Mouse (Mus musculus): Measurements from ENCODE around the gene Vamp8.
A peak's percentile ranks its signal among the peaks of the same experiment; 100 is the strongest.

Vamp8 gene

DNA sequence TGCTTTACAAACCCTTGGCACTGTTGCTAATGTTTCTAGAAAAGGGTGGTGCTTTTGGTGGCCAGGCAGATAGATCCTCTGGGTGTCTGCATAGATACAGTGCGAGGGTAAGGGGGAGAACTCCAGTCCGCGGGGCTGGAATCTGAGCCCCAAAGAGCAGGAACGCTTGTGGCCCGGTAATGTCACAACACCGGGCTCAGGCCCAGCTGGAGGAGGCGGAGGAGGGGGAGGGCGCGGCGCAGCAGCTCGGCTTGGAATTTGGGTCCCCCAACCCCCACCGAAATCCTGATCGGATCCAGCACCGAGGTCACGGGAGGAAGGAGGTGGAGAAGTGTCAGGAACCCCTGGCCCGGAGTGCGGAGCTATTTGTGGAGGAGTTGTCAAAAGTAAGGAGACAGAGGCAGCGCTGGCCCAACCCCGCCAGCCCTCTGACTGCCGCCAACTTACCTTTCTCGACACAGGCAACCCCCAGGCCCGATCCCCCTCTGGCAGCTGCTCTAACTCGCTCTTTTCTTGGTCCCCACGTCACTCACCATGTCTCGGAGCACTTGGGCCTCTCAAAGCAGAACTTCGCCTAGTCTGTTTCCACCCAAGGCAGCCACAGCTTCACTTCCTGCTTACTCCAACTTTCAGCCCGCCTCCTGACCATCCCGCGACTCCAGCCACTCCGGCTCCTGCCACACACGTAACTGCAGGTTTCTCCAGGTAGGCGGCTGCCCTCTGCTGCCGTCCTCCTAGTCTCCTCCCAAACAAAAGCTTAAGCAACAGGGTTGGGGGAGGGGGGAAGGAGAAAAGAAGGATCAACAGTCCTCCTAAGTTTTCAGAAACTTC lies at the start of gene Vamp8:
TSS of gene Vamp8 (minus strand) at position 763 of the 831 bp plus-strand sequence.
- peak; percentile 81 for DNase-seq (ENCODE audit: low spot score)

DNA sequence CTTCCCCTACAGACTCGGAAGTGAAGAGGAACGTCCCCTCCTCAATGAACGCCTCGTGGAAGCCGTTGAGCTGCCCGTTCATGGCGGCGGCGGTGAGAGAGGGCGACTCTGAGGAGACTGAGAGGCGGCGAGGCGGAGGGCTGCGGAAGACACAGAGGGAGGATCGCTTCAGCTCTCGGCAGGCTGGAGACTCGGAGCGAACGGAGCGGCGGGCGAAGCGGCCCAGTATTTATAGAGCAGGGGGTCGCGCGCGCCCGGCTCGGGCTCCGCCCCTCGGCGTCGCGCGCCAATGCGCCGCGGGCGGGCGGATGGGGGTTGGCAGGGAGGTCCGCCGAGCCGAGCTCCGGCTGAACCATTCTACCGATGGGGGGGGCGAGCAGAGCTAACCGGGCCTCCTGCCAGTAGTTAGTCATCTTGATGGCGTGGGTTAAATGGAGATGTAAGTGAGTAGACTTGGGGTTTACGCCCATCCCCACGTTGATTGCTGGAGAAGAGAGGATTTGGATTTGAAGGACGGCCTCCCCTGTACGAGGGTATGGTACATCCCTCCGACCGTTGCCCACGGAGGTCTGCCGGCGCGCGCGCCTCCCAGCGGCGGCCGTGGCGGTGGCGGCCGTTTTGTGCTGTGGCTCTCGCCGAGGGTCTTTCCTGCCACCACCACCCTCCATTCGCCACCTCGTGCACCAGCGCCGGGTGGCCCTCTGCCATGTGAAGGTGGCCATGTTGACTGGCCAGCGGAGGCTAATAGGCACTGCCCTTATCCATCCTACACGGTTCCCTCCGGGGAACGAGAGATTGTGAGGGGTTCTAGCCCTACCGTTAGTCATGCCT lies 49.1 kb upstream of the Vamp8 start, which contains the start of gene Mat2a:
TSS of gene Mat2a (minus strand) at position 204 of the 831 bp plus-strand sequence.
- DNase-seq (ENCODE audit: low spot score) = peak; percentile 93

DNA sequence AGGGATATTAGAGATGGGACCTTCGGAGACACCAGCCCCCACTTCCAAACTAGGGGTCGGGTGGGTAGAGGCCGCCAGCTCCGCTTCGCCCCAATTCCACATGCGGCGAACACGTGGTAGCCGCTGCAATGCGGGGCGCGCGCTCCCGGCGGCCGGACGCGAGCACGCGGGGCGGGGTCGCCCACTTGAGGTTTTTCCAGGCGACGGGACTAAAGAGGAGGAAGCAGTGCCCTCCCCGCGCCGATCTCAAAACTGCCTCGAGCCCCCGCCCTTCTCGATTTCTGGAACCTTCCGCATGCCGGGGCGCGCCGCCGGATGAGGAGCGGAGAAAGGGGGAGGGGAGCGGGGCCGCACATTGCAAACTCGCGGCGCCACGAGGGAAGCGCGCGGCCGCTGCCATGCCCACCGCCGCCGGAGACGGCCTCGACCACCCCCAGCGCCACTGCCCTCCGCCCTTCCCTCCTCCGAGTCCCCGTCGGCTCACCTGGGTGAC lies 48.4 kb upstream of the Vamp8 start:
- DNase-seq (ENCODE audit: low spot score) = peak; percentile 79

DNA sequence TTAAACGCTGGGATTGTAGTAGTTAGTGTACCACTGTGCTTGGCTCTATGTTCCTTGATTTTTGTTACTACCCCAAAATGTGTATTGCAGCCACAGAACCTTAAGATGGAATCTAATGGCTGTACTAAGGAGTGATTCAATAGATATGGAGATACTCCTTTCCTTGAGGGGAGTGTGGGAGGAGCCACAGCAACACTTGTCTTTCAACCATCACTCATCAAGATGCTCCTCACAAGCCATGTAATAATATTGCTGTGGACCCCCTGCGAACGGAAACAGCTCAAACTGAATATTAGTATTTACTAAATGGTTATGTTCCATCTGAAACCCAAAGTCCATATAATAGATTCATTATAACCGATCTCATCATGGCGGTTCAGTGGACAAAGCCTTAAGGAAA lies 47.7 kb upstream of the Vamp8 start:
- no peak for DNase-seq (ENCODE audit: low spot score)

DNA sequence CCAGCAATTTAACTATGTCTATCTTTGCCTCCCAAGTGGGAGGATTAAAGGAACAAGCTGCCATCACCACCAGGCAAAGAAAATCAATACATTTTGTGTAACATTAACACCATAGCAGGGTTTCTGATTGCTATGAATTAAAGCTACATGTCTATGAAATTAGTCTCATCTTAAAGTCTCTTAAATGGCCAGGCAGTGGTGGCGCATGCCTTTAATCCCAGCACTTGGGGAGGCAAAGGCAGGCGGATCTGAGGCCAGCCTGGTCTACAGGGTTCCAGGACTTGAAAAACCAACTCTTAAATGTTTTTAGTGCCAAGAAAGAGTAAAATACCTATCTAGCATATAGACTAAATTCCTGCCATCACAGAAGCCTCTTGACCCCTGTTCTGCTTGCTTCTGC lies 41.6 kb upstream of the Vamp8 start:
- no peak for DNase-seq (ENCODE audit: low spot score)

DNA sequence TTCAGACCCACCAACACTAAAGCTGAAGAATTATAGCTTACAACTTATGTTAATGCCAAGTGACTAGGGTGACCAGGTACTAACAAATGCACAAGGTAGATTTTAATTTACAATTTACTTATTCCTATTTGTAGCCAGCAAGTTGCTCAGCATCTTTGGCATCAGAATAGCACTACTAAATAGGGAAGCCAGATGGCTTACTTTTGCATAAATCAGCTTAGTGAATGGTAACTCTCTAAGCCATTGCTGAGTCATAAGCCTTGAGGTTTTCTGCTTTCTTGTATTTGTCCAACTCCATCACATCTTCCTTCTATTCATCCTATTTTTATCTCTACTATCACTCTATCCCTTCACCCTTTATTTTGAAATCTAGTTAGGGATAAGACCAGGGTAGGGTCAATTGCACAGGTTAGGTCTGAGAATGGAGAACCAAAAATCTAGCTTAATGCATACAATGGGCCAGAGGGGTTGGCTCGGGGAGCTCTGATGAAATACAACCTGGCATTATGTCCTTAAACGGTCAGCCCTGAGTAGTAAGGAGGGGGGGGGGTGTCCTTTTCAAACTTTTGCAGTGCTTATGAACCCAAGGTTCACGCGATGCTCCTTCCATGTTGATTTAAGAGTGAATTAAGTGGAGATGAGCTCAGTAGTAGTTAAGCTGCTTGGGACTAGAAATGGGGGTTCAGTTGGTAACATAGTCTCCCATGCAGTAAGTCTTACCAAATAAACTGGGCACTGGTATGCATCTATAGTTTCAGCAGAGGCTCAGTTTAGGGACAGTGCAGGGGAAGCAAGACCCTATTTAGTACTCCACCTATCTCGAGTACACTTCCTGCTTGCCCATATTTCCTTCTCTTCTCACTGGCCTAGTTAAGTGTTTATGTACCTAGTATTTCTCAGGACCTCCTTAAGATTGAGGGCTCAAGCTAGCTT lies 40.8 kb upstream of the Vamp8 start:
- DNase-seq (ENCODE audit: low spot score) = no peak

DNA sequence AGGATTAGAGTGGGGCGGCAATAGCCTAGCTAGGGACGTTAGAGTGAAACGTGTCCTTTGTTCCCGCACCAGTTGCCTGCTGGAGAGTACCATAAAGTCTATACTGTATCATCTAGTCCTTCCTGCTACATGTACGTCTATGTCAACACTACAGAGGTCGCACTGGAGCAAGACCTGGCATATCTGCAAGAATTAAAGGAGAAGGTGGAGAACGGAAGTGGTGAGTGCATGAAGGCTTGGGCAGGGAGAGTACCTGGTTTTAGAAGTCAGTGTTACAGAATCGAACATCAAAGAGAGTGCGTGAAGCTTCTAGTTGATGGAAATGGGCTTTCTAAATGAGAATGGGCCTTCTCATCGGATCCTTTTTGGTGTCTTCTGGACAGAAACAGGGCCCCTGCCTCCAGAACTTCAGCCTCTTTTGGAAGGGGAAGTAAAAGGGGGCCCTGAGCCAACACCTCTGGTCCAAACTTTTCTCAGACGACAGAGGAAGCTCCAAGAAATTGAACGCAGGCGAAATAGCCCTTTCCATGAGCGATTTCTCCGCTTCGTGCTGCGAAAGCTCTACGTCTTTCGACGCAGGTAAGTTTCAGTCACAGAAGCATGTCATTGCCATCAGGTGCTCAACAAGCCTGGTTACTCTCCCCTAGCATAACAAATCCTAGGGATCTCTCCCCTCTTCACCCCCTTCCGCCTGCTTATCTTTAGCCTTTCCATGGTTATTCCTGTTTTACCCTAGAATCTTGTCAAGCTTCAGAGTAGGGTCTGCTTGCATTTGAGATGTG lies 38.7 kb upstream of the Vamp8 start:
- no peak for DNase-seq (ENCODE audit: low spot score)

DNA sequence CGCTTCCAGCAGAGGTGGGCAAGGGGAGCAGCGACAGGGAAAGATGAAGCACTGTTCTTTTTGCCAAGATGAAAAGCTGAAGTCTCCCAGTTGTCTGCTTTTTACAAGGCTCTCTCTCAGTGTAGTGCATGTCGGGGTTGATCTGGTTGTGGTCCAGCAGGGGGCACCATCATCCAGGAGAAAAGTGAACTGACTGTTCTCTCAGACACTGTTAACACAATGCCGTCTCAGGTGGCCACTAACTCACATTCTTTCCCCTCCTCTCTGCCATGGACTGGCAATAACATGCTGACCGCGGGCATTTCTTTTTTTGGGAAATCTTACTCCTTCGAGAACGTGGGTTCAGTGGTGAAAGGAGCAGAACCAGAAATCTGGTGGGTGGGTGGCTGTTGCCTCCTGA lies 37.5 kb upstream of the Vamp8 start:
- peak; percentile 73 for DNase-seq (ENCODE audit: low spot score)

DNA sequence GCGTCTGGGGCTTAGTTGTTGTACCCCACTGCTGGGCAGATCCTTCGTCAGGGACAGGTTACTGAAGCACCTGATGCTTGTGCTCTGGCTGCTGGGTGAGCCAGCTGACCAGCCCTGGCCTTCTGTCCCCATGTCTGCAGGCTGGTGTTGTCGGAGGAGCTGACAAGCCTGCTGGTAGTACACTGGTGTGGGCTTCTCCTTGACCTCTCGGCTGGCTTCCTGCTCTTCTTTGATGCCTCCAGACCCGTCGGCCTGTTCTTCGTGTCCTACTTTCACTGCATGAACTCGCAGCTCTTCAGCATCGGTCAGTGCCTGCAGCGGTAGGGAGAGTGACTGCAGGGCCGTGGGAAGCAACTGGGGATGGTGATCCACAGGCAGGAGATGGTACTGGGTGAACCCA lies 35.1 kb upstream of the Vamp8 start:
- DNase-seq (ENCODE audit: low spot score) = no peak

DNA sequence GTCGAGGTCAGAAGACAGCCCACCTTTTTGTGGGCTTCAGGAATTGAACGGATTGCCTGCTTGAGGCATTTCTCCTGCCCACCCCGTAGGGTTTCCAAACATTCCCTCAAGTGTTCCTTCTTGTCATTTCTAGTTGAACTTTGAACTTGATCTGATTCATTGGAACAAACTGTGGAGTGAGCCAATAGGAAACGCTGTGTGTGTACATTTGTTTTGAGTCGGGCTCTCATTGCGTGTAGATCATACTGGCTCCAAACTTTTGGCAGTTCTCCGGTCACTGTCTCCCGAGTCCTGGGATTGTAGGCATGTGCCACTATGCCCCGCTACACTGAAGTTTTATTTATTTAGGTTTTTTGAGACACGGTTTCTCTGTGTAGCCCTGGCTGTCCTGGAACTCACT lies 30.4 kb upstream of the Vamp8 start:
- no peak for DNase-seq (ENCODE audit: low spot score)

DNA sequence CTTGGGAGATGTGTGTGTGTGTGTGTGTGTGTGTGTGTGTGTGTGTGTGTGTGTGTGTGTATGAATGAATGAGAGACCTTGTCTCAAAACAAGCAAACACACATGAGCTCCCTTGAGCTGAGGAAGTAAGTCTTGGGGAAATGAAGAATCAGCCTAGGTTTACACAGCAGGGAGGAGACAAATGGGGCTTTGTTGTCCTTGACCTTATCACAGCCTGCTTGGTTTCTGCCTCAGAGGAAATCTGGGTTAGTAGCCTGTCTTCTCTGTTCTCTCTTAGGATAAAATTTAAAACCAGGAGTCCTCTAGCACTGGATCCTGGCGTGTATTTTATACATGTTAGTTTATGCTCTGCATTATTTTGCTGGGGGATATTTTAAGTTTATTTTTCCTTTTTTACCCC lies 29.3 kb upstream of the Vamp8 start:
- no peak for DNase-seq (ENCODE audit: low spot score)

DNA sequence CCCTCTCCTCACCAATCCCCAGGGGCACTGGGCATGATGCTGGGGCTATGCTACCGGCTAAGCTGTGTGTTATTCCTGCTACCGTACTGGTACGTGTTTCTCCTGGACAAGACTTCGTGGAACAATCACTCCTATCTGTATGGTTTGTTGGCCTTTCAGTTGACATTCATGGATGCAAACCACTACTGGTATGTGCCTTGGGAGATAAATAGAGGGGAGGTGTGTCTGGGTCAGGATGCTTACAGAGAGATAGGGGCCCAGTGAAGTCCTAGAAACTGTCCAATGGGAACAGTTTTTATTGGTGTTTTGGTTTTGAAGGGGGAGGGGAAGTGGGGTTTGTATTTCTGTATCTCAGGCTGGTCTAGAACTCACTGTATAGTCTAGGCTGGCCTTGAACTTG lies 27.8 kb upstream of the Vamp8 start:
- no peak for DNase-seq (ENCODE audit: low spot score)

DNA sequence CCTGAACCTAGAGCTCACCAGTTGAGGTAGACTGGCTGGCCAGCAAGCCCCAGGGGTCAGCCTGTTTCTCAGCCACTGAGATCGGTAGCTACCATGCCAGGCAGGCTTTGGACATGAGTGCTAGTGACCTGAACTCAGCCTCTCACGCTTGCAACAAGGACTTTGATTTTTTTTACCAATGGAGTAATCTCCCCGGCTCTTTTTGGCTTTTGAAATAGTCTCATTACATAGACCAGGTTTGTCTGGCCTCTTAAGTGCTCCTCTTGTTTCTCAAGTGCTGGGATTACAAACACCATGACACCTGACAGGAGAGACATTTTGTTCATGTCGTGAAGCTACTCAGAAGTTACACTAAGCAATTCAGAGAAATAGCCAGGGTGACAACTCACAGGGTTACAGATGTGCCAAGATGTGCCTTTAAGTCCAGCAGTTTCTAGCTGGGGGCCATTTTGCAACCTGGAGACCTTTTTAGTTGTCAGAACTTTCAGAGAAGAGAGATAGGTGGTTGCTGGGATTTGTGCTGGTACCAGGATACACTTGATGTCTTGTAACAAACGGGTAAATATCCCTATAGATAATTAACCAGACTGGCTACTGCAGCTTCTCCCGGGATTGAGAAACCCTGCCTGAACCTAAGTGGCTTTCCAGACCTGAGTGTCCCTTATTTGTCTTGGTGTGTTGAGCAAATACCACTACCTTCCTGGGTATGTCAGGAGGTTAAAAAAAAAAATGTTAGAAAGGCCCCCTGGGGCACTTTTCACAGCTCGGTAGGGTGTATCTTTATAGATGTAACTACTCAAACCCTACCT lies 25.7 kb upstream of the Vamp8 start:
- no peak for DNase-seq (ENCODE audit: low spot score)

DNA sequence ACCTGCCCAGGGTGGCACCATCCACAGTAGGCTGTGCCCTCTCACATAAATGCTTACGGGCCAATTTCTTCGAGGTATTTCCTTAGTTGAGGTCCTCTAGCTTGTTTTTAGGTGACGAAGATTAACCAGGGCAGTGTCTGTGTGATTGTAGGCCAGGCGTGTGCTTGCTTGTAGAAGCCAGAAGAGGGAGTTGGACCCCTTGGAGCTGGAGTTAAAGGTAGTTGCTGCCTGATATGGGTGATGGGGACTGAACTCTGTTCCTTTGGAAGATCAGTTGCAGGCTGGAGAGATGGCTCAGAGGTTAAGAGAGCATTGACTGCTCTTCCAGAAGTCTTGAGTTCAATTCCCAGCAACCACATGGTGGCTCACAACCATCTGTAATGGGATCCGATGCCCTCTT lies 24.7 kb upstream of the Vamp8 start:
- DNase-seq (ENCODE audit: low spot score) = no peak

DNA sequence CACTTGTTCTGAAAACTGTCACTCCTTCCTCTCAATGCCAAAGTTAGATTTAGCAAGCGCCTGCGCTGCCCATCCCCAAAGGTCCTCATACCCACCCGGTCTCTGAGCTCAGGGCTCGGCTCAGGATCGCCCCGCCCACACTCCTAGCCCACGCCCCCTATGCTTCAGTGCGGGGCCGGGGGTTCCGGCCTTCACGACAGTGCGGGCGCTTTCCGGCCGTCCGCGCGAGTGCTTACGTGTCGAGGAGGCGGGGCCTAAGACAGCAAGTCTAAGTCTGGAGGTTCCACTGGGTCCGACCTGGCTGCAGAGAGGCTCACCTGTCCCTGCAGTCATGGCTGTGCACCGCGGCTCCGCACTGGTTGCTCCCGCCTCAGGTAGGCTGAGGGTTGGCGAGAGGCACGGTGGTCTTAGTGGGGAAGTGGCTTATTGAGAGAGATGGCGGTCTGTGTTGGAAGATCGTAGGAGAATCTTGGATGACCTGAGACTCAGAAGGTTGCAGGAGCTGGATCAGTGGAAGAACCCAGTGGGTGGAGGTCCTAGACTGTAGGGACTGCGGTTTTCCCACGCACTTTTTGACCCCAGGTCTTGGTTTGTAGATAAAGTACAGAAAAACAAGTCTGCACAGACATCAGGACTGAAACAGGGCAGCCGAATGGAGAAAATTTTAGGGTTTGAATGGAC lies 23.7 kb upstream of the Vamp8 start, which contains the start of gene Ggcx:
TSS of gene Ggcx (plus strand) at position 233 of the 681 bp plus-strand sequence.
- peak; percentile 88 for DNase-seq (ENCODE audit: low spot score)

DNA sequence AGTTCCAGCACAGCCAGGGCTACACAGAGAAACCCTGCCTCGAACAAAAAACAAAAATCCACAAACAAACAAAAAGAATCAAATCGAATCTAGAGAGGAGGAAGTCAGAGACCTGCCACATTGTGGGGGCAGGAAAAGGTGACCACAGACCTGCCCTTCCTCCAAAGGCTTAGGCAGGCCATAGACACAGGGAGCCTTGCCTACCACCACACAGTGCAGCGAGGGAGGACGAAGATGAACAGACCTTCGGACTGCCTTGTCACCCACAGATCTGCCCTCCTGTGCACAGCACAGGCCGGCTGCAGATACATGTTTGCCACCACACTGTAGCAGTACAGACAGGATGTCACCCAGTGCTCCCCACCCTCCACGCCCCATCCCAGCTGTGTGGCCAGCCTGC lies 20.0 kb upstream of the Vamp8 start:
- DNase-seq (ENCODE audit: low spot score) = no peak

DNA sequence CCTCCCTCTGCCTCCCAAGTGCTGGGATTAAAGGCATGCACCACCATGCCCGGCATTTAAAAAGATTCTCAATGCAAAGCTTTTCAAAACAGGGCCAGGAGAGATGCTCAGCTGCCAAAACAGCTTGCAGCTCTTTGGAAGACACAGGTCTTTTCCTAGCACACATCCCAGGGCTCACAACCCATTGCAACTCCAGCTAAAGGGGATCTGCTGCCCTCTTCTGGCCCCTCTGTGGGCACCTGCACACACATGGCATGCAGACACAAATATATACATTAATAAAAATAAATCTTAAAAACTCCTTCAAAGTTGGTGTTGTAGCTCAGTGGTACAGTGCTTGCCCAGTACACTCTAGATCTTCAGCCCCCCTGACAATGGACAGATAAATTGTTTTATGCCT lies 19.5 kb upstream of the Vamp8 start:
- DNase-seq (ENCODE audit: low spot score) = no peak

DNA sequence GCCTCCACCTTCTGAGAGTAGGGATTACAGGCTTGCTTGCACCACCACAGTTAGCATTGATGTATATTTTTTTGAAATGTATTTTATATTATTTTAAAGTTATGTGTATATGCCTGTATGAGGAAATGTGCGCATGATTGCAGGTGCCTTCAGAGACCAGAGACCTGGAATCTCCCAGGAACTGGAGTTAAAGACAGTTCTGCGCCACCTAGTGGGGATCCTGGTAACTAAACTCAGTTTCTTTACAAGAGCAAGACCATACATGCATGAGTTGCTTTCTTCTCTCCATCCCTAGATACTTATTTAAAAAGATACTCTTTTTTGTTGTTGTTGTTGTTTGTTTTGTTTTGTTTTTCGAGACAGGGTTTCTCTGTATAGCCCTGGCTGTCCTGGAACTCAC lies 19.1 kb upstream of the Vamp8 start:
- peak; percentile 54 for DNase-seq (ENCODE audit: low spot score)

DNA sequence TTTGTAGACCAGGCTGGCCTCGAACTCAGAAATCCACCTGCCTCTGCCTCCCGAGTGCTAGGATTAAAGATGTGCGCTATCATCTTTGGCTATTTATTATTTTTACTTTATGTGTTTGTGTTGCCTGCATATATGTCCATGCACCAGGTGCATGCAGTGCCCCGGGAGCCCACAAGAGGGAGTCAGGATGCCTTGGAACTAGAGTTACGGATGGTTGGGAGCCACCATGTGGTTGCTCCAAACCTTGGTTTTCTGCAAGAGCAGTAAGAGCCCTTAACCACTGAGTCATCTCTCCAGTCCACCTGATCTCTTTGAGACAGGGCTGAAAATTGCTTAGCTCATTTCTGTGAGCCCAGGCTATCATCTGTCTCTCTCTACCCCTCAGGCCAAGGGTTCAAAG lies 16.6 kb upstream of the Vamp8 start:
- DNase-seq (ENCODE audit: low spot score) = peak; percentile 78

DNA sequence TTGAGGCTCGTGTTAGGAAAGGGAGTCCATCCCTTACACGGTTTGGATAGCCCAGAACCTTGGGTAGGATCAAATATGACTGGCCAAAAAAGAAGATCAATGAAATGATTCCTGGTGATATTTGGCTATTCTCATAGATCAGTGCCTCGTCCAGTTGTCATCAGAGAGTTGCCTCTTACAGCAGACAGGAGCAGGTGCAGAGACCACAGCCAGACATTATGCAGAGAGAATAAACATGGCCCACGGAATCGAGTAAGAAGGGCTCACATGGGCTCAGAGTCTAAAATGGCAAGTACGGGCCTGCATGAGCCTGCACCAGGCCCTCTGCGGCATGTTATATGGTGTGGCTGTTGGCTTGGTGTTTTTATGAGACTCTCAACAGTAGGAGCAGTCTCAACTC lies 14.9 kb upstream of the Vamp8 start:
- DNase-seq (ENCODE audit: low spot score) = no peak
